In genomic region chr11:100745085-100745484, GRCm38 (mm10) we compare ENCODE assay signal across 8 mouse cellular contexts. TPM values are rescaled to one million over a fixed set of nuclear protein-coding genes. Genes with fewer than 3 reads are reported as not detected.
DNase-seq lines count a peak whose midpoint lies in the region; ATAC-seq and TF ChIP-seq lines count a peak whose summit lies in the region.
"Had no signal": no experiment of that assay in that cellular context is flagged by ENCODE, and none has a peak within 500 bp of the region (broad histone marks: within the 10 kb centered on the region; RNA-seq: fewer than 3 reads in every experiment).

No protein-coding gene starts in this region.

- peaks cover 23% of the 10 kb centered on the region for H3K4me1 ChIP-seq in G1E (ENCODE audit: insufficient read depth, low read depth, low read length)
- peaks cover 2% of the 10 kb centered on the region; the same call in 1 of the 2 replicates for H3K4me1 ChIP-seq in cerebellum, adult 2 months (ENCODE audit: control insufficient read depth, insufficient read depth, low read length)
- H3K4me1 ChIP-seq in midbrain, embryonic 10.5 days, result no peaks in the 10 kb centered on the region

- H3K27ac ChIP-seq in cerebellum, adult 2 months (ENCODE audit: insufficient read depth, low read length), result 0 out of 2 replicates have a peak overlapping the region, but pooled peaks have one; percentile 17
- H3K27ac ChIP-seq in midbrain, embryonic 10.5 days (replicated peaks), result no peak overlapping the region

- peaks cover 5% of the 10 kb centered on the region for H3K36me3 ChIP-seq in G1E (replicated peaks)
- no peaks in the 10 kb centered on the region; the same call in 1 of the 2 replicates for H3K36me3 ChIP-seq in midbrain, embryonic 10.5 days

- peak; percentile 63 for TF ChIP-seq CTCF in G1E (IDR thresholded peaks at IDR 0.05; ENCODE audit: low read depth, low read length)
- TF ChIP-seq CTCF in cerebellum, adult 2 months (IDR thresholded peaks at IDR 0.05; ENCODE audit: borderline replicate concordance, insufficient read depth, low read depth, low read length), result peak; percentile 64

- TF ChIP-seq POLR2A in cerebellum, adult 2 months (IDR thresholded peaks at IDR 0.05; ENCODE audit: borderline replicate concordance, insufficient read depth, low read length), result no peak

- no peak overlapping the region for H3K4me3 ChIP-seq in G1E (ENCODE audit: low read depth, low read length)
- H3K4me3 ChIP-seq in cerebellum, adult 2 months (replicated peaks; ENCODE audit: insufficient read depth, low read depth, low read length), result no peak overlapping the region
- H3K4me3 ChIP-seq in midbrain, embryonic 10.5 days, result no peak overlapping the region
- H3K4me3 ChIP-seq: erythroblast, embryonic 14.5 days had no signal

- WGBS in cerebellum, adult 2 months, result 16% methylated on average over 6 of the region's 6 CpGs
- WGBS in midbrain, embryonic 10.5 days, result 16% methylated on average over 6 of the region's 6 CpGs

- peaks cover 30% of the 10 kb centered on the region for H3K27me3 ChIP-seq in G1E (ENCODE audit: insufficient read depth, low read length)
- H3K27me3 ChIP-seq in cerebellum, adult 2 months (ENCODE audit: control insufficient read depth, insufficient read depth, low read length), result no peaks in the 10 kb centered on the region
- H3K27me3 ChIP-seq in midbrain, embryonic 10.5 days (ENCODE audit: low read depth, poor library complexity, severe bottlenecking), result peaks cover 21% of the 10 kb centered on the region

- no peaks in the 10 kb centered on the region for H3K9me3 ChIP-seq in G1E (replicated peaks)
- H3K9me3 ChIP-seq in midbrain, embryonic 10.5 days (replicated peaks), result no peaks in the 10 kb centered on the region

- ATAC-seq in G1E (ENCODE audit: extremely low read depth, insufficient number of reproducible peaks, low FRiP score, poor library complexity, severe bottlenecking), result no peak

- peak; percentile 61 to 64 for DNase-seq in left cerebral cortex, adult 18-20 months (ENCODE audit: low spot score in 2 of 2)
- DNase-seq in left cerebral cortex, adult 8-10 months (ENCODE audit: low spot score in 2 of 2), result no peak
- no peak for DNase-seq in G1E (ENCODE audit: low spot score)
- DNase-seq in cerebellum, adult 2 months, result peak; percentile 52 to 57
- DNase-seq in heart, postnatal 4 days, result peak; percentile 62
- DNase-seq in midbrain, embryonic 10.5 days (ENCODE audit: low spot score), result peak; percentile 45
- peak; percentile 63 for DNase-seq in testis, postnatal 10 days (ENCODE audit: low spot score)

RNA-seq across cellular contexts. Expression of gene Rab5c, which starts 7.1 kb away (rescaled TPM):
- total RNA-seq in left cerebral cortex, adult 18-20 months (2021), result 100 to 1,000 TPM; 152 to 162 TPM
- total RNA-seq in left cerebral cortex, adult 8-10 months (2022), result 100 to 1,000 TPM; 148 to 157 (median 154) TPM
- total RNA-seq in G1E (2014; fragmentation: Nextera tagmentation) (181 and 202 TPM in 2 replicates), G1E (2017) (153 and 173 TPM in 2 replicates)
- polyA plus RNA-seq in G1E (2012), result 362 and 429 TPM in 2 replicates
- 186 and 187 TPM in 2 replicates for polyA plus RNA-seq in cerebellum, adult 2 months (2012; rRNA removed)
- total RNA-seq in heart, postnatal 4 days (2021), result 10 to 100 TPM; 78.8 to 83.6 TPM
- 14.8 and 15.4 TPM in 2 replicates for polyA plus RNA-seq in midbrain, embryonic 10.5 days (2016; fragmentation: Nextera tagmentation; extraction: Ambion mirVana)

RNA-seq across cellular contexts. Expression of gene Kcnh4, which starts 14.7 kb away (rescaled TPM):
- total RNA-seq in left cerebral cortex, adult 18-20 months (2021), result 10 to 100 TPM; 12.9 to 15.9 TPM
- 10 to 100 TPM; 18.4 to 20.2 (median 18.7) TPM for total RNA-seq in left cerebral cortex, adult 8-10 months (2022)
- total RNA-seq in G1E (2014; fragmentation: Nextera tagmentation) (not detected in 2 replicates), G1E (2017) (not detected in 2 replicates)
- polyA plus RNA-seq in G1E (2012), result not detected in 2 replicates
- 0.38 and 0.49 TPM in 2 replicates for polyA plus RNA-seq in cerebellum, adult 2 months (2012; rRNA removed)
- total RNA-seq in heart, postnatal 4 days (2021), result not detected
- 1.1 and 2.6 TPM in 2 replicates for polyA plus RNA-seq in midbrain, embryonic 10.5 days (2016; fragmentation: Nextera tagmentation; extraction: Ambion mirVana)
- polyA plus RNA-seq: erythroblast, embryonic 14.5 days had no signal

RNA-seq across cellular contexts. Expression of gene Hcrt, which starts 17.6 kb away (rescaled TPM):
- not detected for total RNA-seq in left cerebral cortex, adult 18-20 months (2021)
- total RNA-seq in left cerebral cortex, adult 8-10 months (2022), result not detected
- total RNA-seq in G1E (2014; fragmentation: Nextera tagmentation) (not detected in 2 replicates), G1E (2017) (not detected in 2 replicates)
- not detected in 2 replicates for polyA plus RNA-seq in G1E (2012)
- 0.22 TPM in 1 of 2 replicates, not detected in the other for polyA plus RNA-seq in cerebellum, adult 2 months (2012; rRNA removed)
- total RNA-seq in heart, postnatal 4 days (2021), result not detected
- 0.26 TPM in 1 of 2 replicates, not detected in the other for polyA plus RNA-seq in midbrain, embryonic 10.5 days (2016; fragmentation: Nextera tagmentation; extraction: Ambion mirVana)
- polyA plus RNA-seq: erythroblast, embryonic 14.5 days had no signal

RNA-seq across cellular contexts. Expression of gene Ghdc, which starts 25.7 kb away (rescaled TPM):
- 1 to 10 TPM; 7.0 to 8.6 TPM for total RNA-seq in left cerebral cortex, adult 18-20 months (2021)
- 1 to 10 TPM; 6.6 to 9.2 (median 8.0) TPM for total RNA-seq in left cerebral cortex, adult 8-10 months (2022)
- total RNA-seq in G1E (2014; fragmentation: Nextera tagmentation) (6.0 and 6.3 TPM in 2 replicates), G1E (2017) (3.6 and 4.4 TPM in 2 replicates)
- 3.8 and 3.9 TPM in 2 replicates for polyA plus RNA-seq in G1E (2012)
- 8.9 and 11.6 TPM in 2 replicates for polyA plus RNA-seq in cerebellum, adult 2 months (2012; rRNA removed)
- total RNA-seq in heart, postnatal 4 days (2021), result 1 to 10 TPM; 7.8 to 9.9 TPM
- polyA plus RNA-seq in midbrain, embryonic 10.5 days (2016; fragmentation: Nextera tagmentation; extraction: Ambion mirVana), result 3.9 and 4.4 TPM in 2 replicates

RNA-seq across cellular contexts. Expression of gene Hspb9, which starts 31.4 kb away (rescaled TPM):
- total RNA-seq in left cerebral cortex, adult 18-20 months (2021), result not detected
- total RNA-seq in left cerebral cortex, adult 8-10 months (2022), result not detected
- total RNA-seq in G1E (2014; fragmentation: Nextera tagmentation) (2.4 TPM in 1 of 2 replicates, not detected in the other), G1E (2017) (0.22 and 0.35 TPM in 2 replicates)
- 0.55 and 0.61 TPM in 2 replicates for polyA plus RNA-seq in G1E (2012)
- not detected in 2 replicates for polyA plus RNA-seq in cerebellum, adult 2 months (2012; rRNA removed)
- total RNA-seq in heart, postnatal 4 days (2021), result not detected
- polyA plus RNA-seq in midbrain, embryonic 10.5 days (2016; fragmentation: Nextera tagmentation; extraction: Ambion mirVana), result 0.26 and 0.29 TPM in 2 replicates
- polyA plus RNA-seq: erythroblast, embryonic 14.5 days had no signal

Comparison
In these comparisons a context has a peak if more than half of its experiments do, and no peak if none do; other contexts are left out.
1. DNase-seq: peak in left cerebral cortex, adult 18-20 months (2 of 2), cerebellum, adult 2 months (2 of 2), heart, postnatal 4 days (single experiment), midbrain, embryonic 10.5 days (single experiment) and testis, postnatal 10 days (single experiment); none in left cerebral cortex, adult 8-10 months (0 of 2) and G1E (single experiment).
2. RNA of gene Kcnh4, which starts 14.7 kb away (total RNA-seq): 18.4 to 20.2 TPM in left cerebral cortex, adult 8-10 months and 12.9 to 15.9 TPM in left cerebral cortex, adult 18-20 months; not detected in heart, postnatal 4 days and not detected in G1E; every median in the first group is over 10 times any median in the second.